Mouse (Mus musculus): ENCODE data around the gene Ddx3x.
"Not testable (repeated sequence)": the region's sequence is repeated elsewhere in the genome, so short reads cannot be mapped to it uniquely, and the experiment has no call there.

Ddx3x gene

GRCm38 (mm10) chrX:13280409-13281328 lies at the start of gene Ddx3x:
Ddx3x (plus strand) TSS chrX:13280970.
- ATAC-seq (ENCODE audit: low TSS enrichment) = peak; percentile 92

GRCm38 (mm10) chrX:13231243-13231642 lies 49.5 kb upstream of the Ddx3x start:
- no peak for ATAC-seq (ENCODE audit: low TSS enrichment)

GRCm38 (mm10) chrX:13232834-13233233 lies 47.9 kb upstream of the Ddx3x start:
- not testable (repeated sequence) for ATAC-seq (ENCODE audit: low TSS enrichment)

GRCm38 (mm10) chrX:13233631-13234030 lies 47.1 kb upstream of the Ddx3x start:
- no peak for ATAC-seq (ENCODE audit: low TSS enrichment)

- ATAC-seq (ENCODE audit: low TSS enrichment) = no peak
Measured at GRCm38 (mm10) chrX:13234709-13235108, 46.1 kb upstream of the Ddx3x start.

- no peak for ATAC-seq (ENCODE audit: low TSS enrichment)
Measured at GRCm38 (mm10) chrX:13236100-13236568, 44.6 kb upstream of the Ddx3x start.

- ATAC-seq (ENCODE audit: low TSS enrichment) = no peak
Measured at GRCm38 (mm10) chrX:13239455-13239854, 41.3 kb upstream of the Ddx3x start.

- no peak for ATAC-seq (ENCODE audit: low TSS enrichment)
Measured at GRCm38 (mm10) chrX:13240646-13241425, 39.9 kb upstream of the Ddx3x start.

- ATAC-seq (ENCODE audit: low TSS enrichment) = 0 out of 2 replicates have a peak, but pooled peaks have one; percentile 20
Measured at GRCm38 (mm10) chrX:13241426-13242319, 39.1 kb upstream of the Ddx3x start.

- peak; percentile 82 for ATAC-seq (ENCODE audit: low TSS enrichment)
Measured at GRCm38 (mm10) chrX:13242320-13243096, 38.3 kb upstream of the Ddx3x start.

GRCm38 (mm10) chrX:13243133-13244123 lies 37.3 kb upstream of the Ddx3x start:
- ATAC-seq (ENCODE audit: low TSS enrichment) = peak; percentile 60

- ATAC-seq (ENCODE audit: low TSS enrichment) = no peak
Measured at GRCm38 (mm10) chrX:13244588-13244987, 36.2 kb upstream of the Ddx3x start.

GRCm38 (mm10) chrX:13245027-13245426 lies 35.7 kb upstream of the Ddx3x start:
- no peak for ATAC-seq (ENCODE audit: low TSS enrichment)

- ATAC-seq (ENCODE audit: low TSS enrichment) = no peak
Measured at GRCm38 (mm10) chrX:13251683-13252082, 29.1 kb upstream of the Ddx3x start.

- peak; percentile 87 for ATAC-seq (ENCODE audit: low TSS enrichment)
Measured at GRCm38 (mm10) chrX:13254273-13254672, 26.5 kb upstream of the Ddx3x start.

GRCm38 (mm10) chrX:13263356-13263755 lies 17.4 kb upstream of the Ddx3x start:
- no peak for ATAC-seq (ENCODE audit: low TSS enrichment)

GRCm38 (mm10) chrX:13275519-13276137 lies 5.1 kb upstream of the Ddx3x start:
- no peak for ATAC-seq (ENCODE audit: low TSS enrichment)

- ATAC-seq (ENCODE audit: low TSS enrichment) = no peak
Measured at GRCm38 (mm10) chrX:13278996-13279395, 1.8 kb upstream of the Ddx3x start.

GRCm38 (mm10) chrX:13280037-13280408 lies 747 bp upstream of the Ddx3x start:
- peak; percentile 13; the same call in 1 of the 2 replicates for ATAC-seq (ENCODE audit: low TSS enrichment)

Data from frontal cortex, adult (tissue).